Mouse (Mus musculus) hindbrain, embryonic 16.5 days (tissue): Measurements from ENCODE around the gene Zdhhc6. TPM values are rescaled to one million over a fixed set of nuclear protein-coding genes. Genes with fewer than 3 reads are reported as not detected.

Experiments
- ATAC-seq: fragments of 200-750 bp; cut with Nextera tagmentation; 2 replicates; pipeline ENCODE4 v1.8.0; 2017; ENCODE audit warnings: moderate TSS enrichment, moderate library complexity
- H3K27ac ChIP-seq: fragments of 300-500 bp; sonication (generic); 2 replicates; pipeline ENCODE4 v1.5.1; 2014; ENCODE audit warnings: low read depth, mild to moderate bottlenecking, control low read depth, low read length, moderate library complexity
- H3K27me3 ChIP-seq: fragments of 300-500 bp; sonication (generic); replicated peaks from 2 replicates; pipeline ENCODE4 v1.6.1; 2014; ENCODE audit warnings: low read length; ENCODE audit not compliant: control insufficient read depth, insufficient read depth
- H3K36me3 ChIP-seq: fragments of 300-500 bp; sonication (generic); 2 replicates; pipeline ENCODE4 v1.6.1; 2014; ENCODE audit warnings: mild to moderate bottlenecking, low read length, moderate library complexity, mixed read lengths; ENCODE audit not compliant: control insufficient read depth, insufficient read depth
- H3K4me1 ChIP-seq: fragments of 300-500 bp; sonication (generic); 2 replicates; pipeline ENCODE4 v1.6.1; 2014; ENCODE audit warnings: low read depth, low read length; ENCODE audit not compliant: control insufficient read depth, insufficient read depth
- H3K4me2 ChIP-seq: fragments of 300-500 bp; sonication (generic); 2 replicates; pipeline ENCODE4 v1.6.1; 2014; ENCODE audit warnings: mild to moderate bottlenecking, low read length, control low read depth, moderate library complexity
- H3K4me3 ChIP-seq: fragments of 300-500 bp; sonication (generic); 2 replicates; pipeline ENCODE4 v1.5.1; 2014; ENCODE audit warnings: mild to moderate bottlenecking, low read length, control low read depth, moderate library complexity
- H3K9ac ChIP-seq: fragments of 300-500 bp; sonication (generic); 2 replicates; pipeline ENCODE4 v1.6.1; 2014; ENCODE audit warnings: low read depth, mild to moderate bottlenecking, control low read depth, low read length, moderate library complexity
- H3K9me3 ChIP-seq: fragments of 300-500 bp; sonication (generic); 2 replicates; pipeline ENCODE4 v1.6.1; 2014; ENCODE audit warnings: mild to moderate bottlenecking, low read length, moderate library complexity; ENCODE audit not compliant: control insufficient read depth
- WGBS: fragments of 180-500 bp; shearing (Covaris S2); extraction: QIAGEN DNeasy Blood & Tissue Kit; methylation state at CpG from one replicate; pipeline ENCODE4 v1.1.7; 2014; 5-methylcytosine and 5-hydroxymethylcytosine counted together
- polyA plus RNA-seq: library from polyadenylated mRNA; unstranded; fragments of >200 nt; fragmentation: Nextera tagmentation; extraction: Ambion mirVana; gene quantifications from 2 replicates; pipeline ENCODE4 v1.2.1, GENCODE M21; 2015

Gene Zdhhc6
- polyA plus RNA-seq = 65.8 and 71.4 TPM in 2 replicates

DNA sequence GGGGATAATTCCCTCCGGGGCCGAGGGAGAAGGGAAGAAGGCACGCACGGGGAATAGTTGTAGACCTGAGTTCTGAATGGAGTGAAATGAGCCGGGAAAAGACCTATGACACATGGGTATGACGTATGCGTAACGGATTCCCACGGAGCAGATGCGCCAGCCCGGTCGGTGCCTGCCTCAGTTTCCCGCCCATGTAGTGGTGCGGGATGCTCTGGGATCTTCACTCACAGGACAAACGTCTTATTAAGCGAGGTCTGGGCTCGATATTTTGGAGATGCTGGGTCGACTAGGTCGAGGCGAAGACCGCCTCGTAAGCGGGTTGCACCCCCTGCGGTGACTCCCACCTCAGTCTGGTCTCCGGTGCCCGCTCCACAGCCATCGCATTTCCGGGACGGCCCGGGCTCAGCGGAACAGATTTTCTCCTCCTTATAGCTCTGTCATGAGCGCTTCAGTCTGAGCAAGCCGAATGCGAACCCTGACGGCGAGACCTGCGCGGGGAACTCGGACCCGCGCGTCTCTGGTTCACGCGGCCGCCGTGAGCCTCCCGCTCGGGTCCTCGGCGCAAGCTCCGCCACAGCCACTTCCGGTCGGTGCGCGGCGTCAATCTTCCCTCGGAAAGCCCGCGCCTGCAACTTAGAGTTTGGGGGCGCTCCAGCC lies at the start of gene Zdhhc6:
Gene Zdhhc6, minus strand, starts transcription at position 581 of the 657 bp plus-strand sequence.
- under 1% methylated on average over 59 of the region's 60 CpGs for WGBS

DNA sequence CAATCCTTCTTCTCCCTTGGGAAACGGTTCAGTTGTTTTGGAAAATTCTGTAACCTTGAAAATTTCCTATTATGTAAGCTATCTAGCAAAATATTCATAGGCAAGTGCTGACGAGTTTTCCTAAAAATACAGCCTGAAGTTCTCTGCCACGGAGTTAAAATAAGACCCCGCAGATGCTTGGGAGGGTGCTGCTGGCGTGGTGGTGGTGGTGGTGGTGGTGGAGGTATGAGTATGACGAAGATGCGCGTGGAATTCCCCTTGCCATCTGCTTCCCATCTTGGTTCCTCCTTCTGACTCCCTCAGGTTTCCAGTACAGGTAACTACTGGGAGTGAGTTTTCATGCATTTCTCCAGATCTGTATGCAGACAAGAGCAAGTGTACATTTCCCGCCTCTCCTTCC lies 46.8 kb upstream of the Zdhhc6 start:
- Histone ChIP-seq H3K9ac (no peak overlapping the region), H3K4me2 (no peak overlapping the region), H3K9me3 (no peaks in the 10 kb centered on the region), H3K27me3 (no peaks in the 10 kb centered on the region), H3K36me3 (no peaks in the 10 kb centered on the region), H3K4me3 (no peak overlapping the region), H3K27ac (no peak overlapping the region), H3K4me1 (no peaks in the 10 kb centered on the region)
- WGBS = 95% methylated on average over 9 of the region's 9 CpGs
- ATAC-seq = no peak

More for the DNA sequence above, at the start of gene Zdhhc6:
- H3K27me3 ChIP-seq = no peaks in the 10 kb centered on the region
- peaks cover 16% of the 10 kb centered on the region for H3K36me3 ChIP-seq
- H3K4me2 ChIP-seq = peak within 1 kb of the TSS; percentile 95
- H3K27ac ChIP-seq = peak within 1 kb of the TSS; percentile 76
- no peaks in the 10 kb centered on the region for H3K9me3 ChIP-seq
- H3K9ac ChIP-seq = peak within 1 kb of the TSS; percentile 76
- peaks cover 17% of the 10 kb centered on the region for H3K4me1 ChIP-seq
- peak within 1 kb of the TSS; percentile 70 for H3K4me3 ChIP-seq
- ATAC-seq = peak; percentile 87

DNA sequence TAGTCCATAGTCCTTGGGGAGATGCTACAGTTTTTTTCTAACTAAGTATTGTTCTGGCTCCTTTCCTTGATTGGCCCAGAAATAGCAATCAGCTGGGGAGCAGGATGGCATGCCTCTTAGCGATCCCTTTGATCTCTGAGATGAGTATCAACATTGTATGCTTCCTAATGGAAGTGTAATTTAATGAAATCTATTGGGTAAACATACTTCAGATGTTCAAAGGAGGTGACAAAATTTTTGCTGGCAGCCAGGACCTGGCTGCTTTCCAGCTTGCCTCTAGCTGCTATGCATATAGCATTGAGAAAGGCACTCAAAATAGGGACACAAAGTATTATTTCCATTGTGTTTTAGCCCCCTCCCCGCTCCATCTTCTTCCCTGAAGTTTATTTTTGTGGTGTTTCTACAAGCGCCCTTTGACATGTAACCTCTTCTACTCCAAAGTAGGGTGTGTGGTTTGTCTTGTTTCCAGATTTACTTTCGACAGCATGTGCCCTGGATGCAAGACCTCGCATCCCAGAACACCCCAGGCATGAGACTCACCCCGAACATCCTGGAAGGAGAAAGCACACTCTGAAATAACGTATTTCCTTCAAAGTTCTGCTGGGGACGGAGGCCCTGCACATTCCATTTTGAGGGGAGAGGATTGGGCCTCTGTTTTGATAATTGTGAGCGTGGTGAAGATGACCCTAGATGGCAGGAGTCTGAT lies 35.0 kb upstream of the Zdhhc6 start:
- no peak overlapping the region for H3K9ac ChIP-seq
- H3K4me3 ChIP-seq = no peak overlapping the region
- WGBS = 79% methylated on average over 9 of the region's 9 CpGs
- no peak for ATAC-seq
- no peaks in the 10 kb centered on the region for H3K36me3 ChIP-seq
- H3K4me2 ChIP-seq = no peak overlapping the region
- H3K4me1 ChIP-seq = no peaks in the 10 kb centered on the region
- no peaks in the 10 kb centered on the region for H3K27me3 ChIP-seq
- no peaks in the 10 kb centered on the region for H3K9me3 ChIP-seq
- no peak overlapping the region for H3K27ac ChIP-seq

DNA sequence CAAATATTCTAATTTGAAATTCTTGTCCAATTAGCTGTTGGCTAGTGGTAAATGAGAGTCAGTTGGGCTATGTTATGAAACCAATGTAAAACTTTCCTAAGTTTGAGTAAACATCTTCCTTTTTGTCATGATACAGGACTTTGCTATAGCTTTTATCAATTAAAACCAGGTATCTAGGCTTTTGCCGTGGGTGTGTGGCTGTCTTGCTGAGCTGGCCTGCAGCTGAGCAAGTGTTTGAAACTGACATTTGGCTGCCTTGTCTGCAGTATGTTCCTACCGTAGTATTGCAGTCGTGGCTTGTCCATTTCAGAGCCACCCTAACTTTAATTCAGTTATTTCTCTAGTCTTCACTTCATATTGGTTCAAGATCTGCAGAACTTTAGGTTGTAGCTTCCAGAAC lies 32.4 kb upstream of the Zdhhc6 start:
- Histone ChIP-seq H3K36me3 (no peaks in the 10 kb centered on the region), H3K4me1 (no peaks in the 10 kb centered on the region), H3K27me3 (no peaks in the 10 kb centered on the region), H3K4me2 (no peak overlapping the region), H3K27ac (no peak overlapping the region), H3K9me3 (no peaks in the 10 kb centered on the region), H3K9ac (no peak overlapping the region), H3K4me3 (no peak overlapping the region)
- WGBS = 90% methylated on average over 3 of the region's 3 CpGs
- no peak for ATAC-seq

DNA sequence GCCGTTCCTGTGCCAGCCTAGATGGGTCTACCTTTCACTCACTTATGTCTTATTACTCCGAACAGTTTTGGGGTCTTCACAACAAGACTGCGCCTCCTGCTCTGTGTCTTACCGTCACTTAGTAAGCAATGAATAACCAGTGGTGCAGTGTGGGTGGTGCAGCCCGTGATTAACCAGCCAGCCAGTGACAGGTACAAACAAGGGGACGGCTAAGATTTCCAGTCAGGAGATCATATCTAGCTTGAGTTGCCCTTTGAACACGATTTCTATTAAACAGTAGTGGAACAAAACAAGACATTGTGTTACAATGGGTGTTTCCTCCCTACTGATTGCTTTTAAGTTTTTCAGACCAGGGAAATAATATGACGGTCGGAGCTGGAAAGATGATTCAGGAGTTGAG lies 27.4 kb upstream of the Zdhhc6 start:
- no peak overlapping the region for H3K4me2 ChIP-seq
- H3K4me3 ChIP-seq = no peak overlapping the region
- no peak overlapping the region for H3K27ac ChIP-seq
- no peaks in the 10 kb centered on the region for H3K27me3 ChIP-seq
- H3K36me3 ChIP-seq = no peaks in the 10 kb centered on the region
- WGBS = 87% methylated on average over 9 of the region's 9 CpGs
- H3K9ac ChIP-seq = no peak overlapping the region
- H3K4me1 ChIP-seq = no peaks in the 10 kb centered on the region
- ATAC-seq = no peak
- H3K9me3 ChIP-seq = no peaks in the 10 kb centered on the region

DNA sequence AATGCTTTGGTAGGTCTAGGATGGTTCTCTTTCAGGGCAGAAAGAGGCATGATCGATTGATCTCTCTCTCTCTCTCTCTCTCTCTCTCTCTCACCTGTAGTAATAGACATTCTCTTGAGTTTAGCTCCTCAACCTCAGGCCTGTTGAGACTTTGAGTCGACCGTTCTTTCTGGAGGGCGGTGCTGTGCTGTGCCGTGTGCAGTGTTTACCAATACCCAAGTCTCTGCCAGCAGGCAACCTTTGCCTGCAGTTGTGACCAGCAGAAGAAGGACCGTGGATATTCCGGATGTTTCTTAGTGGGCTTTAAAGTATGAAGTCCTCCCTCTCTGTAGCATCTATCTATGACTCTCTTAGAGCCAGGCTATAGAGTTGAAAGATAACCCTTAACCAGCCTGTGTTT lies 26.6 kb upstream of the Zdhhc6 start:
- Histone ChIP-seq H3K4me1 (no peaks in the 10 kb centered on the region), H3K9me3 (no peaks in the 10 kb centered on the region), H3K9ac (no peak overlapping the region), H3K4me3 (no peak overlapping the region), H3K27ac (no peak overlapping the region), H3K36me3 (no peaks in the 10 kb centered on the region), H3K27me3 (no peaks in the 10 kb centered on the region), H3K4me2 (no peak overlapping the region)
- ATAC-seq = no peak
- WGBS = 97% methylated on average over 7 of the region's 7 CpGs

DNA sequence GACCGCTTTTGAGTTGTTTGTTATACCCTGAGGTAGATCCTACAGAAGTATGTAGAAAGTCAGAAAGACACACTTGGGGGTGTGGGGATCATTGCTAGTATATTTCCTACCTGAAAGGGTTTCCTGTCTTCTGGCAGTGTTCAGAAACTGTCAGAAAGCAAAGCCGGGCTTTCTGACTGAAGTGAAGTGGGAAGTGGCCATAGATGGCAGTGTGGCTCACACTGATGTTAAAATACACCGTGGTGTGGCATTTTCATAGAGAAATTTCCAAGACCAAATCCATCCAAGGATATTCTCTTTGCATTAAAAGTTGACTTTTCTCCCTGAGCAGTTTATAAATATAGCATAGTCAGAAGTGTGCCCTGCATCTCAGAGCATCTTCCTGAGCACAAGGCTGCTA lies 25.5 kb upstream of the Zdhhc6 start:
- no peak overlapping the region for H3K4me3 ChIP-seq
- H3K4me2 ChIP-seq = no peak overlapping the region
- WGBS = 73% methylated on average over 3 of the region's 3 CpGs
- H3K9ac ChIP-seq = no peak overlapping the region
- no peaks in the 10 kb centered on the region for H3K4me1 ChIP-seq
- no peak overlapping the region for H3K27ac ChIP-seq
- H3K9me3 ChIP-seq = no peaks in the 10 kb centered on the region
- H3K27me3 ChIP-seq = no peaks in the 10 kb centered on the region
- ATAC-seq = no peak
- H3K36me3 ChIP-seq = no peaks in the 10 kb centered on the region

DNA sequence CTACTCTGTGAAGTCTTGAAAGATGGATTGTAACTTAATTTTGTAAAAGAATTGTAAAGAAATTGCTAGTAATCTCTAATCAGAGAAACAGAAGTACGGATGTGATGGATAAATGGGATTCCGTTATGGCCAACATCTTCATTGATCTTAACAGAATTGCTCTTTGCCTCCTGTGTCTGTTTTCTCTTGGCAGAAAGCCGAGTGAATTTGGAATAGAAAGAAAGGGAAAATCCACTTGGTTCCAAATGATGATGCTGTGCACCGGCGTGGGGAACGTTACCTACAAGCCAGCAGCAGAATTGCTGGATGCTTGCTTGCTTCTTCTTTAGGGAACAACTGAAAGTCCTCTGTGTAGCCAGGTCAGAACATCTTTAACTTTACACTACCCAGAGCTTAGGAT lies 24.7 kb upstream of the Zdhhc6 start:
- no peaks in the 10 kb centered on the region for H3K9me3 ChIP-seq
- H3K27ac ChIP-seq = no peak overlapping the region
- no peak overlapping the region for H3K4me3 ChIP-seq
- H3K9ac ChIP-seq = no peak overlapping the region
- WGBS = 75% methylated on average over 6 of the region's 6 CpGs
- H3K36me3 ChIP-seq = no peaks in the 10 kb centered on the region
- H3K4me2 ChIP-seq = no peak overlapping the region
- H3K27me3 ChIP-seq = no peaks in the 10 kb centered on the region
- H3K4me1 ChIP-seq = no peaks in the 10 kb centered on the region
- ATAC-seq = no peak

DNA sequence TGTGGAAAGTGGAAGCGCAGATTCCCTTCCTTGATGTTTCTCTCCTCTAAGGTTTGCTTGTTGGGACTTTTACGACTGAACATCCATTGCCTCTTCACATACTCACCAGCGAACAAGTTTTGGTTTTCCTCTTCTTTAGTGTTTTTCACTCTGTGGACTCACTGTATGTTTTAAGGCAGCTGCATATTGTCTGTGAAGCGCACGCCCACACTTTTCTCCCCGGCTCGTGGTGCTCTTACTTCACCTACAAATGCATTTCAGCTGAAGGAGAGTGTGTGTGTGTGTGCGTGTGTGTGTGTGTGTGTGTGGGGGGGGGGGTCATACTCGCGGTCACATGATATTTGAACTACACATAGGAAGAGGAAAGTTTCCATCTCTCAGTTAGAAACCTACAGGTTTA lies 21.8 kb upstream of the Zdhhc6 start:
- Histone ChIP-seq H3K36me3 (no peaks in the 10 kb centered on the region), H3K27ac (no peak overlapping the region), H3K4me2 (no peak overlapping the region), H3K27me3 (no peaks in the 10 kb centered on the region), H3K9me3 (no peaks in the 10 kb centered on the region), H3K4me1 (no peaks in the 10 kb centered on the region), H3K4me3 (no peak overlapping the region), H3K9ac (no peak overlapping the region)
- 90% methylated on average over 10 of the region's 10 CpGs for WGBS
- ATAC-seq = no peak
